Mouse (Mus musculus) spleen, adult 10 weeks (tissue): Measurements from ENCODE around the gene Zfp972. TPM values are rescaled to one million over a fixed set of nuclear protein-coding genes. Genes with fewer than 3 reads are reported as not detected.

Source experiments
- polyA plus RNA-seq: library from polyadenylated mRNA; stranded (reverse); fragments of 350-450 nt; fragmentation: Illumina TruSeq; extraction: RNeasy Lipid Tissue Mini Kit (QIAGEN cat#74804); gene quantifications from one replicate; pipeline ENCODE4 v1.2.3, GENCODE M21; 2015; ENCODE audit warnings: low replicate concordance; ENCODE audit not compliant: insufficient read depth

Gene Zfp972
- 4.8 TPM for polyA plus RNA-seq

DNA sequence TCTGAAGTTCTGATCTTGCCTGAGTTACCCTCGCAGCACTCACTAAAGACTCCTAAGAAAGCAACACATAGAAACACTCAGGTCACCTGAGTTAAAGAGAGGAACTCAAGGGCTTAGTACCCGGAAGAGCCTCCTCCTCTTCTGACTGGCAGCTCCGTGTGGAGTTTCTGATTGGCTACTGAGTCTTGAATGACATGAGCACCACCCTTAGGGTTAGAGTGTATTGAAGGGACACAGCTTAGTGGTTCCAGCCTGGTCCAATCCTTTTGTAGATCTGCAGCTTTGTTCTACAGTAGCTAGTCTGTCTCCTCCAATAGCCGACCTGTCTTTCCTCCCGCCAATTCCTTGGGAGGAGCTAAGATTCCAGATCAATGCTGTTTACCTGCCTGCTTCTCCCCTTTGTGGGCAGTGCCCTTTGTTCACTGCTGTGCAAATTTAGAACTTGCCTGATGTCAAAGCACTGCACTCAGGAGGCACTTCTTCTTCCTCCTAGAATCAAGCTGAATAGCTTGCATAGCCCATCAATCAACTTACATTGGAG is at the start of gene Zfp972:
Gene Zfp972, minus strand, starts transcription at position 51 of the 541 bp plus-strand sequence.

DNA sequence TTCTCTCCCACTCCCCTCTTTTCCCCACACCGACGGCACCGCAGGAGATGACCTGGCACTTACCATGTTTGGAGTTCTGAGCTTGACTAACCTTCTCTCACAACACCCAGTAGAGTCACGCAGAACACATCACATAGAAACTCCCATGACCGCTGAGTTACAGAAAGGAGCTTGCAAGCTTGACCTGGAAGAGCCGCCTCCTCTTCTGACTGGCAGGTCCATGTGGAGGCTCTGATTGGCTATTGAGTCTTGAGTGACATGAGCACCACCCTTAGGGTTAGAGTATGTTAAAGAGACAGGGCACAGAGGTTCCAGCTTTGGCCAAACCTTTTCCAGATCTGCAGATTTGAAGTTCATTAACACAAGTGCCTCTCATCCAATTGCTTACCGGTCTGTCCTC is 31.7 kb upstream of the Zfp972 start, which contains the start of gene Gm14326:
Gene Gm14326, minus strand, starts transcription at position 153 of the 400 bp plus-strand sequence.

DNA sequence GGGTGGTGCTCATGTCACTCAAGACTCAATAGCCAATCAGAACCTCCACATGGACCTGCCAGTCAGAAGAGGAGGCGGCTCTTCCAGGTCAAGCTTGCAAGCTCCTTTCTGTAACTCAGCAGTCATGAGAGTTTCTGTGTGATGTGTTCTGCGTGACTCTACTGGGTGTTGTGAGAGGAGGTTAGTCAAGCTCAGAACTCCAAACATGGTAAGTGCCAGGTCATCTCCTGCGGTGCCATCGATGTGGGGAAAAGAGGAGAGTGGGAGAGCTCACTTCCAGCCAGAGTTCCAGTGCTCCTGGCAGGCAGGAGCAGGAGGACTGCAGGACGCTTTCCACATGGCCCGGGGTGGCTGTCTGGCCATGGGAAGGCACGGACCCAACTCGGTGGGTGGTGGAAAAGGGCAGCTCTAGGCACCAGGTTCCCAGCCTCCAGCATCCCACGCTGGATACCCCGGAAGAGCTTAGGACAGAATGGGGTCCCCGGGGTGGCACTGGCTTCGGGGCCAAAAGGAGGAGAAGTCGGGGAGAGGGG is 28.3 kb downstream of the Zfp972 start, which contains the start of gene Gm14327:
Gene Gm14327, plus strand, starts transcription at position 51 of the 533 bp plus-strand sequence.

Other genes with a start within 250 kb of the Zfp972 start
- gene Gm14322, start 166.3 kb downstream of the Zfp972 start, polyA plus RNA-seq: 2.4 TPM
- gene Gm14325, start 85.3 kb downstream of the Zfp972 start, polyA plus RNA-seq: 57.7 TPM
- gene Gm14327, start 28.5 kb downstream of the Zfp972 start, polyA plus RNA-seq: 2.5 TPM
- gene Gm14326, start 31.7 kb upstream of the Zfp972 start, polyA plus RNA-seq: 22.9 TPM
- 42.2 TPM for gene Zfp971, start 97.7 kb upstream of the Zfp972 start, polyA plus RNA-seq
- gene Zfp931, start 152.9 kb upstream of the Zfp972 start, polyA plus RNA-seq: 18.3 TPM
- gene Phactr3, start 193.4 kb upstream of the Zfp972 start, polyA plus RNA-seq: 0.11 TPM